In genomic region chr4:141722731-141723672, GRCm38 (mm10) we compare ENCODE assay signal across 8 mouse cellular contexts. TPM values are rescaled to one million over a fixed set of nuclear protein-coding genes. Genes with fewer than 3 reads are reported as not detected.
DNase-seq lines count a peak whose midpoint lies in the region; ATAC-seq lines count a peak whose summit lies in the region.

Gene Ddi2, minus strand, starts transcription at chr4:141723419.

- H3K27ac ChIP-seq in hindbrain, embryonic 15.5 days (replicated peaks): peak within 1 kb of the TSS; percentile 87
- peak within 1 kb of the TSS; percentile 84 for H3K27ac ChIP-seq in macrophage

- peak; percentile 90 for ATAC-seq in hindbrain, embryonic 15.5 days (ENCODE audit: low FRiP score, low read depth)

- peak within 1 kb of the TSS; percentile 77 for H3K9ac ChIP-seq in hindbrain, embryonic 15.5 days

- H3K4me2 ChIP-seq in hindbrain, embryonic 15.5 days: peak within 1 kb of the TSS; percentile 72

- H3K4me3 ChIP-seq in hindbrain, embryonic 15.5 days: peak within 1 kb of the TSS; percentile 71
- H3K4me3 ChIP-seq in macrophage (ENCODE audit: inconsistent target): peak within 1 kb of the TSS; percentile 67

- no peaks in the 10 kb centered on the region for H3K9me3 ChIP-seq in hindbrain, embryonic 15.5 days

- peak; percentile 86 for DNase-seq in R1 (ENCODE audit: low read depth, low spot score)
- DNase-seq in cerebellum, postnatal 25 days: peak; percentile 96 to 98
- DNase-seq in frontal cortex, postnatal 36 days (ENCODE audit: low spot score in 2 of 2): peak; percentile 88 to 92
- peak; percentile 89 to 96 for DNase-seq in left cerebral cortex, adult 18-20 months (ENCODE audit: low spot score in 2 of 2)
- peak; percentile 95 for DNase-seq in right cerebral cortex, adult 18-20 months
- DNase-seq in urinary bladder, postnatal 10 days (ENCODE audit: low spot score): peak; percentile 66

- peaks cover 28% of the 10 kb centered on the region for H3K4me1 ChIP-seq in hindbrain, embryonic 15.5 days (replicated peaks)

- peaks cover 48% of the 10 kb centered on the region for H3K79me2 ChIP-seq in macrophage (ENCODE audit: inconsistent target)

- no peaks in the 10 kb centered on the region for H3K36me3 ChIP-seq in hindbrain, embryonic 15.5 days
- no peaks in the 10 kb centered on the region for H3K36me3 ChIP-seq in macrophage (ENCODE audit: inconsistent target)

- WGBS in hindbrain, embryonic 15.5 days: under 1% methylated on average over 83 of the region's 105 CpGs
- 1% methylated on average over 96 of the region's 105 CpGs for WGBS in macrophage (ENCODE audit: missing documents)

- no peaks in the 10 kb centered on the region for H3K27me3 ChIP-seq in hindbrain, embryonic 15.5 days

RNA-seq across cellular contexts. Expression of gene Ddi2, which starts in this region (rescaled TPM):
- polyA plus RNA-seq in hindbrain, embryonic 15.5 days (2015; fragmentation: Nextera tagmentation; extraction: Ambion mirVana): 13.8 and 15.1 TPM in 2 replicates
- 10 to 100 TPM; 45.8 to 50.9 TPM for total RNA-seq in left cerebral cortex, adult 18-20 months (2021)
- 100 to 1,000 TPM in 3 of 26 experiments, 10 to 100 TPM in 22, 1 to 10 TPM in 1; 9.4 to 105 (median 37.6) TPM for total RNA-seq in macrophage (2018; cell fraction: chromatin; rRNA removed)
- total RNA-seq in macrophage (2018; cell fraction: cytosol; rRNA removed): 10 to 100 TPM; 17.7 to 56.8 (median 37.1) TPM
- total RNA-seq in macrophage (2018; cell fraction: nucleus; rRNA removed): 10 to 100 TPM; 15.4 to 88.8 (median 34.8) TPM
- polyA plus RNA-seq in macrophage (2018): 32.2 to 37.7 TPM (median 33.4 TPM) in 3 replicates

Comparison
In these comparisons a context has a peak if more than half of its experiments do, and no peak if none do; other contexts are left out.
1. Peak in every context shown above with its lines: DNase-seq, ATAC-seq, H3K4me3 ChIP-seq and H3K27ac ChIP-seq.